Mouse (Mus musculus) forebrain, embryonic 10.5 days (tissue): Measurements from ENCODE around the gene Parvg. TPM values are rescaled to one million over a fixed set of nuclear protein-coding genes. Genes with fewer than 3 reads are reported as not detected.
A peak's percentile ranks its signal among the peaks of the same experiment; 100 is the strongest.

Experiments
- DNase-seq: peaks from one replicate; pipeline ENCODE4 v3.0.0-alpha.2; 2017; ENCODE audit warnings: low spot score; ENCODE audit errors: extremely low spot score
- H3K27ac ChIP-seq: fragments of 300-500 bp; sonication (generic); 2 replicates; pipeline ENCODE4 v1.5.1; 2016; ENCODE audit warnings: mild to moderate bottlenecking
- H3K27me3 ChIP-seq: fragments of 300-500 bp; sonication (generic); 2 replicates; pipeline ENCODE4 v1.6.1; 2016; ENCODE audit warnings: mild to moderate bottlenecking; ENCODE audit not compliant: poor library complexity, severe bottlenecking
- H3K36me3 ChIP-seq: fragments of 300-500 bp; sonication (generic); replicated peaks from 2 replicates; pipeline ENCODE4 v1.6.1; 2016; ENCODE audit warnings: mild to moderate bottlenecking, moderate library complexity
- H3K4me1 ChIP-seq: fragments of 300-500 bp; sonication (generic); 2 replicates; pipeline ENCODE4 v1.6.1; 2016
- H3K4me3 ChIP-seq: fragments of 300-500 bp; sonication (generic); 2 replicates; pipeline ENCODE4 v1.5.1; 2016; ENCODE audit warnings: mild to moderate bottlenecking, moderate library complexity
- H3K9me3 ChIP-seq: fragments of 300-500 bp; sonication (generic); 2 replicates; pipeline ENCODE4 v1.6.1; 2016; ENCODE audit warnings: mild to moderate bottlenecking, moderate library complexity
- WGBS: fragments of 180-500 bp; shearing (Covaris S2); methylation state at CpG from one replicate; pipeline ENCODE4 v1.1.7; 2016; 5-methylcytosine and 5-hydroxymethylcytosine counted together
- polyA plus RNA-seq: library from polyadenylated mRNA; unstranded; fragments of >200 nt; fragmentation: Nextera tagmentation; extraction: Ambion mirVana; gene quantifications from 2 replicates; pipeline ENCODE4 v1.2.1, GENCODE M21; 2016

The Parvg gene
- polyA plus RNA-seq, 1 experiment from 2014 or later: 1.0 TPM

- WGBS: 82% methylated on average over 7 of the region's 9 CpGs
- no peaks in the 10 kb centered on the region for H3K9me3 ChIP-seq
- H3K36me3 ChIP-seq: no peaks in the 10 kb centered on the region
- peaks cover 27% of the 10 kb centered on the region for H3K27me3 ChIP-seq
- no peak overlapping the region for H3K27ac ChIP-seq
- peaks cover 28% of the 10 kb centered on the region for H3K4me1 ChIP-seq
- DNase-seq: no peak
- no peak overlapping the region for H3K4me3 ChIP-seq
Observed at GRCm38 (mm10) chr15:84294391-84294790, 29.4 kb upstream of the Parvg start.

- WGBS: 85% methylated on average over 10 of the region's 10 CpGs
- DNase-seq: no peak
- Histone ChIP-seq H3K4me3 (no peak overlapping the region), H3K4me1 (peaks cover 37% of the 10 kb centered on the region), H3K27me3 (peaks cover 36% of the 10 kb centered on the region), H3K36me3 (no peaks in the 10 kb centered on the region), H3K27ac (no peak overlapping the region), H3K9me3 (no peaks in the 10 kb centered on the region)
Observed at GRCm38 (mm10) chr15:84295225-84295624, 28.6 kb upstream of the Parvg start.

DNA sequence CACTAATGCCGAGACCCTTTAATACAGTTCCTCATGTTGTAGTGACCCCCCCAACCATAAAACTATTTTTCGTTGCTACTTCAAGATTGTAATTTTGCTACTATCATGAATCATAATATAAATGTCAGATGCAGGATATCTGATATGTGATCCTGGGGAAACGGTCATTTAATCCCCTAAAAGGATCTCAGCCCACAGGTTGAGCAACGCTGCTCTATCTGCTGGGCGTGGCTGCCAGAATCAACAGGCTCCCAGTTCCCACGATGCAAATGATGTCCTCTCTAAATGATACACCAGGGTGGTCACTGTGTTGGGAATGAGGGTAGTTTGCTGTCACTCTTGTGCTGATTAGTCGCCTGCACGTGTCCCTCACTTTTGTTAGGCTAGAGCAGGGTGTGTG is 26.4 kb upstream of the Parvg start:
- Histone ChIP-seq H3K27me3 (peaks cover 51% of the 10 kb centered on the region), H3K36me3 (no peaks in the 10 kb centered on the region), H3K9me3 (no peaks in the 10 kb centered on the region), H3K27ac (no peak overlapping the region), H3K4me1 (peaks cover 59% of the 10 kb centered on the region), H3K4me3 (no peak overlapping the region)
- DNase-seq: no peak
- WGBS: 68% methylated on average over 8 of the region's 8 CpGs

DNA sequence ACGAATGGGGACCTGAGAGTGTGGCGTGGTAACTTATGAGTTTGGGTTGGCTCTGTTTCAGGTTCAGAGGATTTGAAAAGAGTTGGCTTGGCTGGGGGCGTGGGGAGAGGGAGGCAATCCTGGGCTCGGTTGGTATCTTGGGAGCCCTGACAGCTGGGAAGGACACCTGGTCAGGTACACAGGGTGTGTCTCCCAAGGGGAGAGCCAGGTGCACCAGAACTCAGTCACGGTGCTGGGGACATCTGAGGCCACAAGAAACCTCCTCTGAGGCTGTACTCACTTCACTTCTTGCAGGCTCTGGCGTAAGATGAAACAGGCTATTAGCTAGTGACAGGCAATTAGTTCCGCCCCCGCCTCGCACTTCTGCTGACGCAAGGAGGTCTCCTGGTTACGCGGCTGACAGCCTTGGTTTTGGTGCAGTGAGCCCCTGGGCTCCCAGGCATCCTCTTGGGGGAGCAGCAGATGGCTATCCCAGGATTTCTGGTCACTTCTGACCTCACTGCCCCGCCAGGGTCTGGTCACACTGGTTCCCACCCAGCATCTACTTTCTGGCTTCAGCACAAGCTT is 24.9 kb upstream of the Parvg start:
- H3K27ac ChIP-seq: peak overlapping the region; percentile 82; the same call in 1 of the 2 replicates
- no peaks in the 10 kb centered on the region for H3K36me3 ChIP-seq
- H3K4me3 ChIP-seq: no peak overlapping the region
- H3K9me3 ChIP-seq: no peaks in the 10 kb centered on the region
- DNase-seq: peak; percentile 39
- WGBS: 34% methylated on average over 13 of the region's 13 CpGs
- peaks cover 65% of the 10 kb centered on the region for H3K27me3 ChIP-seq
- H3K4me1 ChIP-seq: peaks cover 70% of the 10 kb centered on the region

GRCm38 (mm10) chr15:84299662-84300333 is 24.0 kb upstream of the Parvg start:
- no peaks in the 10 kb centered on the region for H3K9me3 ChIP-seq
- H3K36me3 ChIP-seq: no peaks in the 10 kb centered on the region
- H3K27ac ChIP-seq: peak overlapping the region; percentile 82
- WGBS: 17% methylated on average over 9 of the region's 9 CpGs
- peaks cover 74% of the 10 kb centered on the region for H3K27me3 ChIP-seq
- peaks cover 66% of the 10 kb centered on the region for H3K4me1 ChIP-seq
- DNase-seq: peak; percentile 56
- H3K4me3 ChIP-seq: peak overlapping the region; percentile 27

- Histone ChIP-seq H3K9me3 (no peaks in the 10 kb centered on the region), H3K36me3 (no peaks in the 10 kb centered on the region), H3K27me3 (peaks cover 74% of the 10 kb centered on the region), H3K4me3 (peak overlapping the region; percentile 27; the same call in 1 of the 2 replicates), H3K4me1 (peaks cover 71% of the 10 kb centered on the region), H3K27ac (peak overlapping the region; percentile 82)
- no peak for DNase-seq
- 31% methylated on average over 2 of the region's 2 CpGs for WGBS
Observed at GRCm38 (mm10) chr15:84300591-84300990, 23.2 kb upstream of the Parvg start.

- Histone ChIP-seq H3K4me1 (peaks cover 74% of the 10 kb centered on the region), H3K36me3 (no peaks in the 10 kb centered on the region), H3K4me3 (peak overlapping the region; percentile 5; the same call in 1 of the 2 replicates), H3K27me3 (peaks cover 74% of the 10 kb centered on the region), H3K27ac (peak overlapping the region; percentile 82), H3K9me3 (no peaks in the 10 kb centered on the region)
- 3% methylated on average over 7 of the region's 7 CpGs for WGBS
- peak; percentile 55 for DNase-seq
Observed at GRCm38 (mm10) chr15:84301026-84301425, 22.8 kb upstream of the Parvg start.

DNA sequence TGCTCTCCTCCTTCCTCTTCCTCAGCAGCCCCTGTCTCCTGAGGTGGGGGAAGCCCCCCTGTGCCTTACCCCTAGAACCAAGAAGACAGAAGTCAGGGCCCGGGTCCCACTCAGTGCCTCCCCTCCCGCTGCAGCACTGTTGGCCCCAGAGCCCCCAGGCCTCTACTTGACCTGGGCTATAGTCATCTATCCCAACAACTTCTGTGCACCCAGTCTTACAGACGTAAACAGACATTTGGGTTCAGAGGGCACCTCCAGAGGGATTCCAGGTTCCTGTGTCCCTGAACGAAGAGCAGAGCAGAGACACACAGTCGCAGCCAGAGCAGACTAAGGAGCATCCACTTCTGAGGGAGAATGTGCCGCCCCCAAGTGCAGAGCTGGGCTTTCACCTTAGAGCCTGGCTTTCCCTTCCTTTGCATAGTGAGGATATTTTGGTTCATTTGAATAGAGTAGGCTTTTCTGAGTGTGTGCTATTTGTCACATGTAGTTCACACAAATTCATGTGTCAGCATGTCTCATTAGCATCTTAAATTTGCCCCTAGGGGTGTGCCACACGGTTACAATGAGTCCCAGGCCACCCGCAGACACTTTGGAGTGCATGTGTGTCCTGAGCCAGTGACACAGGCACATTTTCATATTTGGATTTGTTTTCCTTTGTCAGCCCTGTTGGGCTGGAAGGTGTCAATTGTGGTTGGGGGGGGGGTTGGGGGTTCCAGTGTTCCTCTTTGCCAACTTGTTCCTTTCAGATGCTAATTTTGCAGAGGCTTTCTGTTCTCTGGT is 22.0 kb upstream of the Parvg start:
- WGBS: 19% methylated on average over 8 of the region's 8 CpGs
- Histone ChIP-seq H3K36me3 (no peaks in the 10 kb centered on the region), H3K4me1 (peaks cover 74% of the 10 kb centered on the region), H3K4me3 (peak overlapping the region; percentile 2; the same call in 1 of the 2 replicates), H3K27me3 (peaks cover 71% of the 10 kb centered on the region), H3K27ac (peak overlapping the region; percentile 82), H3K9me3 (no peaks in the 10 kb centered on the region)
- no peak for DNase-seq

GRCm38 (mm10) chr15:84303264-84303663 is 20.6 kb upstream of the Parvg start:
- Histone ChIP-seq H3K27ac (peak overlapping the region; percentile 82; the same call in 1 of the 2 replicates), H3K4me1 (peaks cover 70% of the 10 kb centered on the region), H3K36me3 (no peaks in the 10 kb centered on the region), H3K4me3 (no peak overlapping the region), H3K9me3 (no peaks in the 10 kb centered on the region), H3K27me3 (peaks cover 58% of the 10 kb centered on the region)
- 51% methylated on average over 10 of the region's 10 CpGs for WGBS
- no peak for DNase-seq

- no peaks in the 10 kb centered on the region for H3K9me3 ChIP-seq
- 82% methylated on average over 10 of the region's 10 CpGs for WGBS
- no peak overlapping the region for H3K4me3 ChIP-seq
- no peaks in the 10 kb centered on the region for H3K36me3 ChIP-seq
- no peak for DNase-seq
- H3K27me3 ChIP-seq: peaks cover 42% of the 10 kb centered on the region
- no peak overlapping the region for H3K27ac ChIP-seq
- peaks cover 59% of the 10 kb centered on the region for H3K4me1 ChIP-seq
Observed at GRCm38 (mm10) chr15:84305333-84305732, 18.5 kb upstream of the Parvg start.

DNA sequence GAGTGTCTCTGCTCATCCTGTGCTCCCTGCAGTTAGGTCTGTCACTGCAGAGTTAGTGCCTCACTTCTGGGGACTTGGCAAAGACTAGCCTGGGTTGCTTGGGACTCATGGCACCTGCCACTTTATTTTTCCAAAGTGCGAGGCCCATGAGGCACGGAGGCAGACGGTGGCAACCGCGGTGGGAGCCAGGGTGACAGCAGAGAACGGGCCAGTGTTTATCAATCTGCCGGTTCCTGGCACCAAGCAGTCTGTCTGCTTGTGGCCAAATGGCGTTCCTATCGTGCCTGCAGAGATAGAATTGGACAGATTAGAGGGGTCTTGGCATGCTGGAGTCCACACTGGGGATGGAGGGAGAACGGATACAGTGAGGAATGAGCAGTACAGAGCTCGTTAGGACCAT is 13.6 kb upstream of the Parvg start:
- Histone ChIP-seq H3K27me3 (peaks cover 38% of the 10 kb centered on the region), H3K4me1 (peaks cover 68% of the 10 kb centered on the region), H3K9me3 (no peaks in the 10 kb centered on the region), H3K36me3 (no peaks in the 10 kb centered on the region), H3K27ac (no peak overlapping the region), H3K4me3 (no peak overlapping the region)
- WGBS: 83% methylated on average over 11 of the region's 11 CpGs
- no peak for DNase-seq

- Histone ChIP-seq H3K9me3 (no peaks in the 10 kb centered on the region), H3K27ac (no peak overlapping the region), H3K27me3 (peaks cover 48% of the 10 kb centered on the region), H3K36me3 (no peaks in the 10 kb centered on the region), H3K4me1 (peaks cover 70% of the 10 kb centered on the region), H3K4me3 (no peak overlapping the region)
- DNase-seq: no peak
- 84% methylated on average over 9 of the region's 9 CpGs for WGBS
Observed at GRCm38 (mm10) chr15:84311295-84312085, 12.3 kb upstream of the Parvg start.
